Mouse (Mus musculus): ENCODE data around the gene Ccdc86.

The Ccdc86 gene

GRCm38 (mm10) chr19:10907891-10908290 is 41.2 kb downstream of the Ccdc86 start:
- peak; percentile 65 for DNase-seq (ENCODE audit: low spot score)

DNA sequence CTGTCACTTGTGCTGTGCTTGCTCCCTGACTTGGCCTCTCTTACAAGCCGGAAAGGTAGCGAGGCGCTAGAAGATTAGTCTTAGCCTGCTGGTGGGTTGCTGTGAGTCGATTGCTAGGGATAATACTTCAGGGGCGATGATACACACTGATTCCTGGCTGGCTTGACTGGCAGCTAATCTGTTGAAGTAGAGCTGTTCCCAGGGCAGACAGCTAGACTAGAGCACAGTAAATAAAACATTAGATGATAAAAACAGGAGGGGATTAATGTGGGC is 43.4 kb downstream of the Ccdc86 start:
- no peak for DNase-seq (ENCODE audit: low spot score)

GRCm38 (mm10) chr19:10904927-10905727 is 43.9 kb downstream of the Ccdc86 start:
- peak; percentile 66 for DNase-seq (ENCODE audit: low spot score)

- DNase-seq (ENCODE audit: low spot score) = no peak
Measured at GRCm38 (mm10) chr19:10904512-10904911, 44.6 kb downstream of the Ccdc86 start.

GRCm38 (mm10) chr19:10901046-10901445 is 48.0 kb downstream of the Ccdc86 start:
- DNase-seq (ENCODE audit: low spot score) = no peak

DNA sequence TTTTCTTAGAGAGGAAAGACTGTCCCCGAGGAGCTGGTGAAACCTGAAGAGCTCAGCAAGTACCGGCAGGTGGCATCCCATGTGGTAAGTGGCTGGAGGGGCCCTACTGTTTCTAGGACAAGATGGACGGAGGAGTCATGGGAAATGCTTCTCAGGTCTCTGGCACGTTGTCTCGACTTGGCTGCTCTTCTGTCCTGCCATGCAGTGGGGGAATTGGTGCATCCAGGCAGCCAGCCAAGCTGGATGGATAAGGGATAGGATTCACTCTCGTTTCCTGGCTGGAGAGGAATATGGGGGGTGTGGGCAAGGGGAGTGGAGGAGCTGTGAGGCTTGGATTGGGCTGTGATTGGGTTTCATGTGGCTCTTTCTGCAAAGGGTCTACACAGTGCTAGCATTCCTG is 48.8 kb downstream of the Ccdc86 start:
- no peak for DNase-seq (ENCODE audit: low spot score)

DNA sequence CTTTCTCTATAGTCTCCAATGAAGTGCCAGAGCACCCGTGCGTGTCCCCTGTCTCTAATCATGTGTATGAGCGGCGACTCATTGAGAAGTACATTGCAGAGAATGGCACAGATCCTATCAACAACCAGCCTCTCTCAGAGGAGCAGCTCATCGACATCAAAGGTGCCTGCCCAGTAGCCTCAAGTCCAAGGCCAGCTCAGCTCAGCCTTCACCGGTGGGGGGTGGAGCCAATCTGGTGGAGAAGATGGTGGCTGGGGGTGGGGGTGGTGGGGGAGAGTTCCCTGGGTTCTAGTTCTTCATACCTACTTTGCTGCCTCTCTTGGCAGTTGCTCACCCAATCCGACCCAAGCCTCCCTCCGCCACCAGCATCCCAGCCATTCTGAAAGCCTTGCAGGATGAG is 51.6 kb downstream of the Ccdc86 start:
- DNase-seq (ENCODE audit: low spot score) = no peak

DNA sequence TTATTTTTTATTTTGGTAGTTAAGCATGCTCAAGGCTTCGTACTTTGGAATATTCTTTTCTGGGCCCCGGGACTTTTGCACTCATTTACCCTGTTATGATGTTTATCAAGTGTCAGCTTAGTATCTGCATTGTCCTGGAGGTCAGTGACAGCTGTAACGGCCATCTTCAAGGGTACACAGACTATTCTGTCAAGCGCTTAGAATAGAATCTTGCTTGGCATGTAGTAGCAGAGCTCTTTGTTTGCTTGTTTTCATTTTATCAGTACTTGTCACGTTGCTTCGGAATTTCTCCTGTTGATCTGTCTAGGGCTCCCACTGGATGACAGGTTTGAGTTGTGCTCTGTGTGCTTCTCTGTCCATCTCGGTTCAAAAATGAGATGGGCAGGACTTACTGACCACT is 52.2 kb downstream of the Ccdc86 start:
- DNase-seq (ENCODE audit: low spot score) = no peak

- DNase-seq (ENCODE audit: low spot score) = peak; percentile 41
Measured at GRCm38 (mm10) chr19:10895708-10896107, 53.4 kb downstream of the Ccdc86 start.

DNA sequence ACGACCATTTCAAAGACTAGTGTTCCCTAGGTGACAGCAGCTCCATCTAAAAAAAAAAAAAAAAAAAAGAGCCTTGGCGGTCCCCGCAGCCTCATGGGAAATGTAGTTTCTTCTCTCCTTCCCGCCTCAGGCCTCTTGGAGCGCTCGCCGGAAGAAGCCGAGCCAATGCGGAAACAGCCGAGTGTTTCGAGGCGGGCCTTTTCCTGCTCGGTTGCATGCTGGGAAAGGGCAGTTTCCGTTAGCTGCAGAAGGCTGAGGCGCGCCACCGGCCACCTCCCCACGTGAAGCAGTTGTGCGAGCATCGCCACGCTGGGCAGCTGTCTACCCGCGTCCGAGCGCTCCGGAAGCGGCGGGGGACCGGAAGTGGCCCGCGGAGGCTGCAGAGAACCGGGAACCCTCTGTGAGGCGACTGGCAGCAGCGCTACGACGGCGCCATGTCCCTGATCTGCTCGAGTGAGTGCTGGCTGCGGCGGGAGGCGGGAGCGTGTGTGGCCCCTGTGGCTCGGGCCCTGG is 54.0 kb downstream of the Ccdc86 start, which contains the start of gene Prpf19:
Gene Prpf19 (plus strand): TSS at position 216 of the 513 bp plus-strand sequence.
- peak; percentile 98 for DNase-seq (ENCODE audit: low spot score)

DNA sequence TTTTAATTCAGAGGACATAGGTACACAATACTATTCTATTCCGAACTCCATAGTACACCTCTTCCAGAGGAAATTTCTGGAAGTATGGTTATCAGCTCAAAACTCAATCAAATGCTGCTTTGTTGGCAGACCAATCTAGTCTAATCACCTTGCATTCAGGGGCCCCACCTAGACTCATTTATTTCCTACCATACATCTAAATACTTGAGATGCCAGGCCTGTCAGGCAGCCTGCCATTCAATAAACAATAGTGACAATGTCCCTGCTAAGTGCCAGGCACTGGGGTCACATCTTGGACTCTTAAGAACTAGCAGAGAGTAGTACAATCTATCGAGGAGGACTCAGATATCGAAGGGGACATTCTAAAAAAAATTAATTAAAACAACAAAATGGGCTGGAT is 56.9 kb downstream of the Ccdc86 start:
- no peak for DNase-seq (ENCODE audit: low spot score)
